Mouse (Mus musculus) stomach, postnatal 0 days (tissue): ENCODE measurements around the gene Xylb.
"Not testable (repeated sequence)": the region's sequence is repeated elsewhere in the genome, so short reads cannot be mapped to it uniquely, and the experiment has no call there.

Experiments used
- CTCF ChIP-seq: IDR thresholded peaks from 2 replicates; pipeline ENCODE4 v1.5.1; 2016; ENCODE audit warnings: antibody characterized with exemption, low read depth, mild to moderate bottlenecking, moderate library complexity
- EP300 ChIP-seq: optimal IDR thresholded peaks from 2 replicates; pipeline ENCODE3; 2016; ENCODE audit warnings: antibody characterized with exemption

DNA sequence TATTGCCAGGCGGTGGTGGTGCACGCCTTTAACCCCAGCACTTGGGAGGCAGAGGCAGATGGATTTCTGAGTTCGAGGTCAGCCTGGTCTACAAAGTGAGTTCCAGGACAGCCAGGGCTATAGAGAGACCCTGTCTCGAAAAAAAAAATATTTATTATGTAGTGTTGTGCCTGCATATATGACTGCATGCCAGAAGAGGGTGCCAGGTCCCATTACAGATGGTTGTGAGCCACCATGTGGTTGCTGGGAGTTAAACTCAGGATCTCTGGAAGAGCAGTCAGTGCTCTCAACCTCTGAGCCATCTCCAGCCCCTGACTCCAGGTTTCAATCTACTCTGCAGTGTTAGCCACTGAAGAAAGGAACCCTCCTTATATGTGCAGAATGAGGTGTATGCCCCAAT, 13.6 kb downstream of the Xylb start:
- TF ChIP-seq CTCF: peak; percentile 36
- not testable (repeated sequence) for TF ChIP-seq EP300
